Mouse (Mus musculus) midbrain, embryonic 14.5 days (tissue): ENCODE measurements around the gene Dyrk4. TPM values are rescaled to one million over a fixed set of nuclear protein-coding genes. Genes with fewer than 3 reads are reported as not detected.
A peak's percentile ranks its signal among the peaks of the same experiment; 100 is the strongest.

Experiments used
- ATAC-seq: fragments of 200-750 bp; cut with Nextera tagmentation; 2 replicates; pipeline ENCODE4 v1.8.0; 2017; ENCODE audit warnings: moderate number of reproducible peaks, moderate library complexity; ENCODE audit not compliant: low FRiP score, low TSS enrichment
- DNase-seq: peaks from one replicate; pipeline ENCODE4 v3.0.0-alpha.2; 2015
- H3K27ac ChIP-seq: fragments of 300-500 bp; sonication (generic); replicated peaks from 2 replicates; pipeline ENCODE4 v1.5.1; 2014; ENCODE audit warnings: mild to moderate bottlenecking, low read depth, low read length, moderate library complexity
- H3K27me3 ChIP-seq: fragments of 300-500 bp; sonication (generic); 2 replicates; pipeline ENCODE4 v1.6.1; 2014; ENCODE audit warnings: low read length, control low read depth, mixed read lengths; ENCODE audit not compliant: control insufficient read depth, insufficient read depth
- H3K36me3 ChIP-seq: fragments of 300-500 bp; sonication (generic); 2 replicates; pipeline ENCODE4 v1.6.1; 2014; ENCODE audit warnings: low read length, control low read depth; ENCODE audit not compliant: control insufficient read depth, insufficient read depth
- H3K4me1 ChIP-seq: fragments of 300-500 bp; sonication (generic); 2 replicates; pipeline ENCODE4 v1.6.1; 2014; ENCODE audit warnings: mild to moderate bottlenecking, antibody characterized with exemption, low read length, control low read depth; ENCODE audit not compliant: control insufficient read depth, insufficient read depth
- H3K4me2 ChIP-seq: fragments of 300-500 bp; sonication (generic); 2 replicates; pipeline ENCODE4 v1.6.1; 2014; ENCODE audit warnings: mild to moderate bottlenecking, low read length, moderate library complexity
- H3K4me3 ChIP-seq: fragments of 300-500 bp; sonication (generic); replicated peaks from 2 replicates; pipeline ENCODE4 v1.5.1; 2014; ENCODE audit warnings: low read depth, low read length
- H3K9ac ChIP-seq: fragments of 300-500 bp; sonication (generic); replicated peaks from 2 replicates; pipeline ENCODE4 v1.6.1; 2014; ENCODE audit warnings: mild to moderate bottlenecking, low read length, moderate library complexity
- H3K9me3 ChIP-seq: fragments of 300-500 bp; sonication (generic); 2 replicates; pipeline ENCODE4 v1.6.1; 2016; ENCODE audit warnings: low read length, control low read depth, mixed read lengths; ENCODE audit not compliant: control insufficient read depth
- WGBS: fragments of 180-500 bp; shearing (Covaris S2); extraction: QIAGEN DNeasy Blood & Tissue Kit; methylation state at CpG from one replicate; pipeline ENCODE4 v1.1.7; 2014; 5-methylcytosine and 5-hydroxymethylcytosine counted together
- polyA plus RNA-seq: library from polyadenylated mRNA; unstranded; fragments of >200 nt; fragmentation: Nextera tagmentation; extraction: Ambion mirVana; gene quantifications from 2 replicates; pipeline ENCODE4 v1.2.1, GENCODE M21; 2014

The Dyrk4 gene
- polyA plus RNA-seq: not detected in 2 replicates

DNA sequence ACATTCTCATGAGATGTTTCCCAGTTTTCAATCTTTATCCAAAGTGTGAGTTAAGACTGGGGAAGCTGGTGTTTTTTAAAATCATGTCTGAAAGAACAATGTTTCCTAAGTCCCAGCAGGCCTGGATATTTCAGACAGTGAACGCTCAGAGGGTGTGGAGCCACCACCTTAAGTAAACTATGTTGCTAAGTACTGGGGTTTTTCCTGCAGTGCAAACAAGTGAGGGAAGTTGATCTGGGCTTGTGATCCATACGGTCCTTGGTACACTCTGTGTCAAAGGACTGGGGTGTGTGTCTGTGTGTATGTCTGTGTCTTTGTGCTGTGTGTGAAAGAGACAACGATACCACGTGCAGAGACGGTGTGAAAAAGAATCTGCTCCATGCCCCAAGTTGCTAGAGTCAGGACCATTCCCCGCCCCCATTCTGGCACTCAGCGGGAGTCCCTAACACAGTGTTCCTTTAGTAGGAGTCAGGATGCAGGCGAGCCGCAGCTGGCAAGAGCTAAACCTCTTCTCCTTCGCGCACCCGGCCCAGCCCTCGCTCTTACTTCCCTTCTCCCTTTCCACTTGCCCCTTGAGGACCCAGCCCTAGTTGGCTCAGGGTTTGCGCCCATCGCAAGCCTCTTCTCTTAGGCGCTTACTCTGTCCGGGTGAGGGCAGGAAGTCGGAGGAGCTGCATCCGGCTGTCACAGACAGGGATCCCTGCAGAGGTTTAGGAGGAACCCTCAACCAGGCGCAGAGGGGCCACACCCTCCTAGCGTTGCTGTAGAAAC is at the start of gene Dyrk4:
Gene Dyrk4, minus strand, starts transcription at position 729 of the 771 bp plus-strand sequence.
- H3K4me1 ChIP-seq: no peaks in the 10 kb centered on the region
- H3K27ac ChIP-seq: no peak within 1 kb of the TSS
- no peak for ATAC-seq
- H3K4me3 ChIP-seq: 0 out of 2 replicates have a peak within 1 kb of the TSS, but pooled peaks have one; percentile 12
- peak within 1 kb of the TSS; percentile 41 for H3K4me2 ChIP-seq
- 7% methylated on average over 21 of the region's 21 CpGs for WGBS
- peak; percentile 26 for DNase-seq
- H3K27me3 ChIP-seq: no peaks in the 10 kb centered on the region
- H3K36me3 ChIP-seq: peaks cover 23% of the 10 kb centered on the region
- no peaks in the 10 kb centered on the region for H3K9me3 ChIP-seq
- H3K9ac ChIP-seq: peak within 1 kb of the TSS; percentile 36; the same call in 1 of the 2 replicates

DNA sequence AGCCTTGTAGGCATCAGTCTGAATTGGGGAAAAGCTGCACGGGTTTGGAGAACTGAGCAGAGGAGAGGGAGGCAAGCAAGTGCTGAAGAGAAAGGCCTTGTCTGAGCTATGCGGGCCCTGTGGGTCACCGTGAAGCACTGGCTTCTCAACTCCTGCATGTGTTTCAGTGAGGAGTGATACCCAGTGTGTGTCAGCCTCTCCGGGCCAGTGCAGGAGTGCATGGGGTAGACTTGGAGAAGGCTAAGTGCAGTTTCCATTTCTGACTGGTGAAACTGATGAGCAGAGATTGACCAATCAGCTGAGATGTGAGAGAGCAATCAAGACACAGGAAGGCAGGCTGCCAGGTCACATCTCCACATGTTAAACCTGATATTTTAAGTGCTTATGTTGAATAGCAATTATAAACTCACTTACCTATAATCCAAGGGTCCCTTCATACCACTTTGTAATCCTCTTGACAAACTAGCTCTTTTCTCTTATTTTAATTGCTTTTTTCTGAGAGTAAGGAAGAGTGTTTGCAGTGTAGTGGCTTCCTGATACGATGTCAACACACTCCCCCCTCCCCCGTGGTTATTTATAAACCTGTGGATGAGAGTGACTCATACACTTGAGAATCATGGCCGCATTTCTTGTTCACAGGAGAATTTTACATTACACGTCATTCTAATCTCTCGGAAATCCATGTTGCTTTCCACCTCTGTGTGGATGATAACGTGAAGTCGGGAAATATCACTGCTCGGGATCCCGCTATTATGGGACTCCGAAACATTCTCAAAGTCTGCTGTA is 44.8 kb upstream of the Dyrk4 start:
- no peaks in the 10 kb centered on the region for H3K27me3 ChIP-seq
- H3K9me3 ChIP-seq: no peaks in the 10 kb centered on the region
- no peak overlapping the region for H3K4me3 ChIP-seq
- WGBS: 91% methylated on average over 14 of the region's 14 CpGs
- no peaks in the 10 kb centered on the region for H3K4me1 ChIP-seq
- H3K36me3 ChIP-seq: peaks cover 45% of the 10 kb centered on the region
- ATAC-seq: no peak
- DNase-seq: no peak
- H3K4me2 ChIP-seq: no peak overlapping the region
- no peak overlapping the region for H3K9ac ChIP-seq
- H3K27ac ChIP-seq: no peak overlapping the region

DNA sequence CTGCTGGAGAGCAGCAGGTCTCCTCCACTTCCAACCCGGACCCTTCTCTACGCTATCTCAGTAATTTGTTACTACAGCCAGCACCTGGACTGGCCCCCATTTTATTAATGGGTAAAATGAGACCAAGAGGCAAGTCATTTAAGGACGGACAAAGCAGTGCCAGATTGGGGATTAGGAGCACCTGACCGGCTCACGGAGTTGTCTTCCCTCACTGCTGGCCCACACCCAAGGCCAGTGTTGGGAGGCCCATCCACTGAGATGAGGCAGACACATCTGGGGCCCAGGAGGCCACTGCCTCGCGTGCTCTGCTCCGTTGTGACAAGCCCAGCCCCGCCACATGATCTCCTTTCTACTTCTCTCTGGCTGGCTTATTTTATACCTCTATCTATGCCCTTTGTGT is 41.8 kb upstream of the Dyrk4 start:
- H3K9ac ChIP-seq: no peak overlapping the region
- WGBS: 92% methylated on average over 9 of the region's 9 CpGs

DNA sequence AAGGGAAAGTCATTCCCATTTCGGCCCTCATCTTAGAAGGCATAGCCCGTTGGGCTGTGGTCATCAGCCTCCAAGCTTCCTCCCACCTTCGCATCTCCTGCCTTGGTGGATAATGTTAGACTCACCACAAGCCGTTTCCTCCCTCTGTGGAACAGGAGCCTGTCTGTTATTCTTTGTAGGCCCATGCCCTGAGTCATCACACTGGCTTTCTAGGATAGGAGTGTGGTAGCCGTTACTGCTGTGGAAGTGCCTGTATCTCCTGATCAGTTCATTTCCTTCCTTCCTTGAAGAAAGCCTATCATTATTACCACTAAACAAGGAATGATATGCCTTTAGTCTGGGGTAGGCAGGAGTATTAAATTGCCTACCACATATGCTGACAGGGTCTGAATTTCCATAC is 41.1 kb upstream of the Dyrk4 start:
- Histone ChIP-seq H3K4me1 (no peaks in the 10 kb centered on the region), H3K9ac (no peak overlapping the region), H3K4me3 (no peak overlapping the region), H3K36me3 (peaks cover 42% of the 10 kb centered on the region), H3K27ac (no peak overlapping the region), H3K27me3 (no peaks in the 10 kb centered on the region), H3K4me2 (no peak overlapping the region), H3K9me3 (no peaks in the 10 kb centered on the region)
- ATAC-seq (no peak), DNase-seq (no peak)
- 95% methylated on average over 5 of the region's 5 CpGs for WGBS

More for the DNA sequence above, 41.8 kb upstream of the Dyrk4 start:
- Histone ChIP-seq H3K4me1 (no peaks in the 10 kb centered on the region), H3K36me3 (peaks cover 44% of the 10 kb centered on the region), H3K27me3 (no peaks in the 10 kb centered on the region), H3K4me2 (no peak overlapping the region), H3K4me3 (no peak overlapping the region), H3K9me3 (no peaks in the 10 kb centered on the region), H3K27ac (no peak overlapping the region)
- ATAC-seq: no peak
- no peak for DNase-seq

DNA sequence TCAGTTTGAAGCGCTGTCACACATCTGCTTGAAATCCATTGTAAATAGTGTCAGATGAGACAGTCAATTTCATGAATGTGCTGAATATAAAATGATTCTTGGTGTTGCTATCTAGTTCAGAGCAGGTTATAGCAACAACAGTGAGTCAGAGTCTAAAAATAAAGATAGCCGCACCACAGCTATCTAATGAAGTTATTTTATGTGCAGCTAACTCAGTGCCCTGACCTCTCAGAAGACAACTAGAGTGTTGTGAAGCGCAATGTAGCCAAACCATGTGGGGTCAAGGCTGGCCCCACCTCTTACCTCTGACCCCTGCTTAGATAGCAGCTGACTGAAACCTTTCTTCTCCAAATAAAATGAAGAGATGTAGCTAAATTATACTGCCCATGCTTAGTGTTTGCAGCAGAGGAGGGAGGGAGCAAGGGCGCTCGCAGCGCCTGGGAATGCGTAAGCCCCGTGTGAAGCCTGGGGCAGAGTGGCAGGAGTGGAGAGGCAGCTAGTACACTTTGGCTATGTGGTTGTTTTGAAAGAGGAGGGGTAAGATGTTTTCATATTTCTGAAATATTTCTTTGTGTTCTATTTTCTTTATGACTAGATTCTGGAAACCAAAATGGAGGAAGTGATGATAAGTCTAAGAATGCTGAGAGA is 39.9 kb upstream of the Dyrk4 start:
- no peak for ATAC-seq
- 90% methylated on average over 8 of the region's 8 CpGs for WGBS

DNA sequence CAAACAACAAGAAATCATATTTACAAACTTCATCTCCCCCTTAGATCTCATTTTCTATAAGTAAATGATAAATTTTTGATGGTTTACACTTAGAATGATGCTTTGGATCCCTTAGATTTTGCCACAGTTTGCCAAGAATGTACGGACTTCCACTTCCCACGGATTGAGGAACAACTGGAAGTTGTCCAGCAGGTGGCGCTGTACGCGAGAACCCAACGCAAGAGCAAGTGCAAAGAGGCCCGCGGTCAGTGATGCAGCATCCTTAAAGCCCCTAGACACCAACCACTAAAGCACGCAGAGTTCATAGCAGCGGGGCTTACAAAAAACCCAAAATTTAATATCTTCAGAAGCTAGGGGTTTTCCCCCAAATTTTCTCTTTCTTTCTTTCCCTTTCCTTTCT is 34.1 kb upstream of the Dyrk4 start:
- Histone ChIP-seq H3K9me3 (no peaks in the 10 kb centered on the region), H3K4me3 (no peak overlapping the region), H3K9ac (no peak overlapping the region), H3K27ac (no peak overlapping the region), H3K4me2 (no peak overlapping the region), H3K36me3 (peaks cover 57% of the 10 kb centered on the region), H3K4me1 (no peaks in the 10 kb centered on the region), H3K27me3 (no peaks in the 10 kb centered on the region)
- DNase-seq (peak; percentile 93), ATAC-seq (no peak)
- 8% methylated on average over 10 of the region's 10 CpGs for WGBS

More for the DNA sequence above, 39.9 kb upstream of the Dyrk4 start:
- H3K4me3 ChIP-seq: no peak overlapping the region
- no peaks in the 10 kb centered on the region for H3K27me3 ChIP-seq
- no peaks in the 10 kb centered on the region for H3K9me3 ChIP-seq
- peaks cover 48% of the 10 kb centered on the region for H3K36me3 ChIP-seq
- no peak overlapping the region for H3K9ac ChIP-seq
- DNase-seq: no peak
- H3K4me1 ChIP-seq: no peaks in the 10 kb centered on the region
- H3K27ac ChIP-seq: no peak overlapping the region
- H3K4me2 ChIP-seq: no peak overlapping the region

DNA sequence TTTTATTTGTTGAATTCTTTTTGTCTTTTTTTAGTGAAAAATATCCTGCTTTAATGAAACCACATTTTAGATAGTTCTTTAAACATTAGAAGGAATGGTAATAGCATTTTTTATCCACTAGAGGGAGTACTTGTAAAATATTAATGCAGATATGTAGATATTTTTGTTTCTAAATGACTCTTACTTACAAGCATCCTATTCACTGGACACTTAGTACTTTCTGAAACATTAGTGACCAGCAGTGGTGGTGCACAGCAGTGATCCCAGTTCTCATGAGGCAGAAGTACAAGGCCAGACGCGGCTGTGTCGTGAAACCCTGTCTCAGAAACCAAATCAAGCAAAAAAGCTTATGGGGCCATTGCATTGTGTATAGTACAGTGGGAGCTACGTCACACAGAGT is 26.7 kb upstream of the Dyrk4 start:
- Histone ChIP-seq H3K4me1 (no peaks in the 10 kb centered on the region), H3K27me3 (no peaks in the 10 kb centered on the region), H3K4me3 (no peak overlapping the region), H3K4me2 (no peak overlapping the region), H3K9ac (no peak overlapping the region), H3K36me3 (peaks cover 69% of the 10 kb centered on the region), H3K9me3 (no peaks in the 10 kb centered on the region), H3K27ac (no peak overlapping the region)
- DNase-seq (peak; percentile 70), ATAC-seq (no peak)
- WGBS: 91% methylated on average over 4 of the region's 4 CpGs

DNA sequence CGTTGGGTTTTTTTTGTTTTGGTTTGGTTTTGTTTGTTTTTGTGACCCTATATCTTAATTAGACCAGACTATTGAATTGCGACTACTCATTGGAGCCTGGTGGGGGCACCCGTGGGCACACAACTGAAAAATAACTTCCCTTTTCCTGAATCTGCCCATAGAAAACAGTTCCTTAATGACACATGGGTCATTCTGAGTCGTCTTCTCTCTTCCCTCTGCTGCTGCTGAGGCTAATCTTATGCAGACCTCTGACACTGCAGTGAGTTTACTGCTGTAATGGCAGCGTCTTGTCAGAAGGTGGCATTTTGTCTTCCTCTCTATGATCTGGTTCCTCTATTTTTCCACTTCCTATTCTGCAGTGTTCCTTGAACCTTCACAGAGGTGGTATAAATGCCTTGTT is 18.8 kb upstream of the Dyrk4 start:
- DNase-seq (peak; percentile 40), ATAC-seq (no peak)
- Histone ChIP-seq H3K27me3 (no peaks in the 10 kb centered on the region), H3K36me3 (peaks cover 32% of the 10 kb centered on the region), H3K9me3 (no peaks in the 10 kb centered on the region), H3K9ac (peak overlapping the region; percentile 60; the same call in 1 of the 2 replicates), H3K4me1 (peaks cover 15% of the 10 kb centered on the region), H3K4me2 (peak overlapping the region; percentile 95), H3K27ac (no peak overlapping the region), H3K4me3 (peak overlapping the region; percentile 67)
- 1% methylated on average over 5 of the region's 5 CpGs for WGBS
